Mouse (Mus musculus) intestine, postnatal 0 days (tissue): Measurements from ENCODE around the gene Map3k5. TPM values are rescaled to one million over a fixed set of nuclear protein-coding genes. Genes with fewer than 3 reads are reported as not detected.

ENCODE experiments used
- ATAC-seq: fragments of 200-750 bp; cut with Nextera tagmentation; 2 replicates; pipeline ENCODE4 v1.8.0; 2017; ENCODE audit warnings: mild to moderate bottlenecking, moderate TSS enrichment, moderate library complexity
- H3K27ac ChIP-seq: fragments of 300-500 bp; sonication (generic); 2 replicates; pipeline ENCODE4 v1.5.1; 2014; ENCODE audit warnings: mild to moderate bottlenecking, low read depth, low read length, moderate library complexity
- H3K27me3 ChIP-seq: fragments of 300-500 bp; sonication (generic); replicated peaks from 2 replicates; pipeline ENCODE4 v1.6.1; 2014; ENCODE audit warnings: low read length, mixed read lengths; ENCODE audit not compliant: control insufficient read depth, insufficient read depth
- H3K36me3 ChIP-seq: fragments of 300-500 bp; sonication (generic); 2 replicates; pipeline ENCODE4 v1.6.1; 2014; ENCODE audit warnings: mild to moderate bottlenecking, moderate library complexity; ENCODE audit not compliant: control insufficient read depth, insufficient read depth
- H3K4me1 ChIP-seq: fragments of 300-500 bp; sonication (generic); replicated peaks from 2 replicates; pipeline ENCODE4 v1.6.1; 2014; ENCODE audit warnings: antibody characterized with exemption, low read length, mixed read lengths; ENCODE audit not compliant: control insufficient read depth, insufficient read depth
- H3K4me2 ChIP-seq: fragments of 300-500 bp; sonication (generic); replicated peaks from 2 replicates; pipeline ENCODE4 v1.6.1; 2014; ENCODE audit warnings: low read depth, mild to moderate bottlenecking, moderate library complexity
- H3K4me3 ChIP-seq: fragments of 300-500 bp; sonication (generic); 2 replicates; pipeline ENCODE4 v1.5.1; 2014; ENCODE audit warnings: low read depth, low read length
- H3K9ac ChIP-seq: fragments of 300-500 bp; sonication (generic); 2 replicates; pipeline ENCODE4 v1.6.1; 2014; ENCODE audit warnings: mild to moderate bottlenecking, low read depth, low read length
- H3K9me3 ChIP-seq: fragments of 300-500 bp; sonication (generic); 2 replicates; pipeline ENCODE4 v1.6.1; 2016; ENCODE audit warnings: mixed run types; ENCODE audit not compliant: control insufficient read depth
- CTCF ChIP-seq: sonication (generic); IDR thresholded peaks from 2 replicates; pipeline ENCODE4 v1.5.1; 2016; ENCODE audit warnings: low read depth, mild to moderate bottlenecking, control low read depth, antibody characterized with exemption, moderate library complexity
- WGBS: fragments of 180-500 bp; shearing (Covaris S2); extraction: QIAGEN DNeasy Blood & Tissue Kit; methylation state at CpG from one replicate; pipeline ENCODE4 v1.1.7; 2014; 5-methylcytosine and 5-hydroxymethylcytosine counted together
- polyA plus RNA-seq: library from polyadenylated mRNA; unstranded; fragments of >200 nt; fragmentation: Nextera tagmentation; extraction: Ambion mirVana; gene quantifications from 2 replicates; pipeline ENCODE4 v1.2.1, GENCODE M21; 2015

Gene Map3k5
- polyA plus RNA-seq, 1 experiment from 2014 or later = 1.5 TPM

DNA sequence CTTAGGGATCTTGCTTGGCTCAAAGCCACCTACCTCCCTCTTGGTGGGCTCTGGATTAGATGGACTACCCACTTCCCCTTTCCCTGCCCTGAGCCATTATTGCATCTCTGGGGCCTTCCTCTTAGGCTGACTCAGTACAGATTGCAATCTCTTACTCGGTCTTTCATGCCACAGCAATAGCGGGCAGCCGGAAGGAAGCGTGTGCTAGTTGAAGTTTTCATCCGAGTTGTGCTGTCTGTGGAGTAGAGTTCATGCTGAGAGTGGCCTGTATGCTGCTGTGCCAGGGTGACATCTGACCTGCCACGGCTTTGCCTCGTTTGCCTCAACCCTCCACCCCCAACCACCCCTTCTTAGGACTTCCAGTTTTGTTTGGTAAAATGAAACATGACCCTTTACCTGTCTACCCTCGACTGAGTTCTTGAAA is 5.0 kb downstream of the Map3k5 start:
- Histone ChIP-seq H3K36me3 (no peaks in the 10 kb centered on the region), H3K27ac (no peak overlapping the region), H3K4me3 (no peak overlapping the region), H3K9me3 (no peaks in the 10 kb centered on the region), H3K4me2 (no peak overlapping the region), H3K4me1 (no peaks in the 10 kb centered on the region), H3K27me3 (no peaks in the 10 kb centered on the region), H3K9ac (no peak overlapping the region)
- no peak for ATAC-seq
- no peak for TF ChIP-seq CTCF
- 59% methylated on average over 8 of the region's 8 CpGs for WGBS

DNA sequence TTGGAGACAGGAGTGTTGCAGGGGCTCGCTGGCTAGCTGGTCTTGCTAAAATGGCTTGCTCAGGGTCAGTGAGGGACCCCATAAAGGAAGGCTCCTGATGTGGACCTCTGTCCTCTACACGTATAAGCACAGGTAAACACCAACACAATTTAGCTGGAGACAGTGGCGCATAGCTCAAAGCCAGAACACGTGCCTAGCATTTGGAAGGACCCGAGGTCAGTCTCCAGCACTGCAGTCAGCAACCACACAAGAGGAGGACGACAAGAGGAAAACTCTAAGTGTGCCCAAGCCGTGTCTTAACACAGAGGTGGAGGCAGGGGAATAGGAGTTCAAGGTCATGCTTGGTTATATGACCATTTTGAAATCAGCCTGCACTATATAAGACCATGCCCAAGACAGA is 5.9 kb downstream of the Map3k5 start:
- no peaks in the 10 kb centered on the region for H3K36me3 ChIP-seq
- 79% methylated on average over 7 of the region's 7 CpGs for WGBS
- H3K27ac ChIP-seq = no peak overlapping the region
- no peak overlapping the region for H3K4me2 ChIP-seq
- TF ChIP-seq CTCF = no peak
- no peak overlapping the region for H3K4me3 ChIP-seq
- no peak overlapping the region for H3K9ac ChIP-seq
- H3K9me3 ChIP-seq = no peaks in the 10 kb centered on the region
- no peak for ATAC-seq
- H3K27me3 ChIP-seq = no peaks in the 10 kb centered on the region
- no peaks in the 10 kb centered on the region for H3K4me1 ChIP-seq

DNA sequence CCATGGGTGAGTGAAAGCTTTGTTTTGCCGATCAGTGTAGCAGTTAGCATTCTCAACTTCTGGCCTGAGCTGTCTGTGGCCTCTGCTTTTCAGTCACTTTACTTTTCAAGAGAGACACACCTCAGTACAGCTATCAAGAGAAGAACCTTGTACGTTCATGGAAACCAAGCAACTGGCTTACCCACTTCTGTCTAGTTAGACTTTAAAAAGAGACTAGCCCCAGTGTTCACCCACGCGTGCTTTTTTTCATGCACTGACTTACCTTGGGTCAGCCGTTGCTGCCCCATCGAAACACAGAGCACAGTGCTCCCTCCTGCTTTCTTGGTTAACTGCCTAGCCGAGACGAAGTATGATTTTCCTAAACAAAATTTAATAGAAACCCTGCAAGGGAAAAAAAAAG is 6.4 kb downstream of the Map3k5 start:
- no peak overlapping the region for H3K9ac ChIP-seq
- H3K36me3 ChIP-seq = no peaks in the 10 kb centered on the region
- WGBS = 86% methylated on average over 8 of the region's 8 CpGs
- TF ChIP-seq CTCF = no peak
- no peaks in the 10 kb centered on the region for H3K27me3 ChIP-seq
- no peak for ATAC-seq
- no peaks in the 10 kb centered on the region for H3K4me1 ChIP-seq
- H3K4me2 ChIP-seq = no peak overlapping the region
- no peak overlapping the region for H3K4me3 ChIP-seq
- no peaks in the 10 kb centered on the region for H3K9me3 ChIP-seq
- no peak overlapping the region for H3K27ac ChIP-seq

DNA sequence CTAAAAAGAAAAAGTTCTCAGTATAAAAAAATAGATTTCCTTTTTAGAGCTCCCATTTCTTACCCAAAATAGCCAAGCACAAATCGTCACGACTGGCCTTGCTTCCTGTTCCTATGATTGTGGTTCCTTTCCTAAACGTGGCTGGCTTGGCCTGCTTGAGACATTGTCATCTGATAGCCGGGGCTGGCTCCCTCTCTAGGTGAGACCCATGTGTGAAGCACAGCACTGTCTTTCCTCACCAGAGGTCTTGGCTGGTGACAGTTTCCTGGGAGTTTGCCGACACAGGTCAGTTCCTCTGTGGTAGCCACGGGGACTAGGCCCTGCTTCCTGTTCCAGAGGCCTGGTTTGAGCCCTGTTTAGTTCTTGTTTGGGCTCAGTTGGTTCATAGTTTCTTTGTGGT is 6.8 kb downstream of the Map3k5 start:
- H3K27ac ChIP-seq = no peak overlapping the region

DNA sequence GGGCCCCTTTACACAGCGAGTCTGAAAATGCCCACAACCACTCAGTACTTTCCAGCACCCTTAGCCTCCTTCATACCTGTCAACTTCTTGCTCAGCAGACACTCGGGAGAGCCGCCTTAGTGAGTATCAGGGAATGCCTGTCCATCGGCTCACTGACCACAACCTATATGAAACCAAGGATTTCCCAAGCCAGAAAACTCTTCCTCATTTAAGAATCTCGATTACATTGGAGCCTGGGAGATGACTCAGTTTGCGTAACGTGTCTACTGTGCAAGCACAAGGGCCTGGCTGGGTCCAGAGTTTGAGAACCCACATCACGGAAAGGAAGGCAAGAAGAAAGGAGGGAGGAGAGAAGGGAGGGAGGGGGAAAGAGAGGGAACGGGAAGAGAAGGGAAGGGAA is 7.6 kb downstream of the Map3k5 start:
- 75% methylated on average over 9 of the region's 9 CpGs for WGBS
- Histone ChIP-seq H3K27me3 (no peaks in the 10 kb centered on the region), H3K36me3 (no peaks in the 10 kb centered on the region), H3K4me2 (no peak overlapping the region), H3K9ac (no peak overlapping the region), H3K4me1 (no peaks in the 10 kb centered on the region), H3K9me3 (no peaks in the 10 kb centered on the region), H3K27ac (no peak overlapping the region), H3K4me3 (no peak overlapping the region)
- TF ChIP-seq CTCF = no peak
- no peak for ATAC-seq

More for the DNA sequence above, 6.8 kb downstream of the Map3k5 start:
- Histone ChIP-seq H3K4me2 (no peak overlapping the region), H3K4me1 (no peaks in the 10 kb centered on the region), H3K4me3 (no peak overlapping the region), H3K9me3 (no peaks in the 10 kb centered on the region), H3K9ac (no peak overlapping the region), H3K36me3 (no peaks in the 10 kb centered on the region), H3K27me3 (no peaks in the 10 kb centered on the region)
- TF ChIP-seq CTCF = no peak
- no peak for ATAC-seq
- WGBS = 61% methylated on average over 6 of the region's 6 CpGs

DNA sequence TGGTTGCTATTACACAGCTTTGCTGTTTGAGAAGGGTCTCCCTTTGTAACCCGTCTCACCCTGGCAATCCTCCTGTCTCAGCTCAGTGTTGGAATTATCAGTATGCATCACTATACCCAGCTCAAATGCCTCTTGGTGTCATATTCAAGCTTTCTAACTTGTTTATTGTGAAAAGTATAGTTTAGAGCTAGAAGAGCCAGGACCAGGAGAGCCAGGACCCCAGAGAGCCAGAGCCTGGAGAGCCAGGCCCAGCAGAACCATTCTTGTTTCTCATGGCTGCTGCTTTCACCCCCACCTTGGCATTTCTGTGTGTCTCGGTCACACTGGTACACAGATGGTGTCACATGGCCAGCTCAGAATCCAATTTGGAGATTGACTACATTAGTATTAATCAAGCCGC is 8.3 kb downstream of the Map3k5 start:
- Histone ChIP-seq H3K4me2 (no peak overlapping the region), H3K9me3 (no peaks in the 10 kb centered on the region), H3K9ac (no peak overlapping the region), H3K36me3 (no peaks in the 10 kb centered on the region), H3K4me1 (no peaks in the 10 kb centered on the region), H3K4me3 (no peak overlapping the region), H3K27ac (no peak overlapping the region), H3K27me3 (no peaks in the 10 kb centered on the region)
- ATAC-seq = no peak
- TF ChIP-seq CTCF = no peak
- WGBS = 98% methylated on average over 3 of the region's 3 CpGs

DNA sequence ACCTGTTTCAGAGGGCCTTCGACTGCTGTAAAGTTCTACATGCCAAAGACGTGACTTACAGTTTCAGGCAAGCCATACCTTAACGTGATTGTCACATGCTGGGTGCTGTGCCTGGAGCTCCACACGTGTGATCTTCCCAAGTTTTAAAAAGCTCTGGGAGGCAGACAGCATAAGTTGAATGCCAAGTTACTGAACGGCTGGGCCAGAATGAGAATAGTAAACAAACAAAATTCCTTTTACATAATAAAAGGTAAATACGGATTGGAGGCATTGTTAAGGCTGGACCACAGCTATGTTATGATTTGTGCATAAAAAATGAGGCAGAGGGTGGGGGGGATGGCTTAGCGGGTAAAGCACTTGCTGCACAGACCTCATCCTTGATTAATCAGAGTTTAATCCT is 11.4 kb downstream of the Map3k5 start:
- Histone ChIP-seq H3K9me3 (no peaks in the 10 kb centered on the region), H3K27ac (no peak overlapping the region), H3K4me1 (no peaks in the 10 kb centered on the region), H3K4me2 (no peak overlapping the region), H3K27me3 (no peaks in the 10 kb centered on the region), H3K36me3 (no peaks in the 10 kb centered on the region), H3K4me3 (no peak overlapping the region), H3K9ac (no peak overlapping the region)
- no peak for TF ChIP-seq CTCF
- ATAC-seq = no peak
- 68% methylated on average over 7 of the region's 7 CpGs for WGBS
